Mouse (Mus musculus) heart, adult 11 months (tissue): ENCODE measurements at regions not wholly inside any gene's neighbourhood (a gene's known extent, or its start where the extent isn't known, plus 50 kb on each side); places are given as distances from the start of the nearest gene placed in this dataset.
A peak's percentile ranks its signal among the peaks of the same experiment; 100 is the strongest.

Source experiments
- DNase-seq: peaks from one replicate; pipeline ENCODE4 v3.0.0; 2022

GRCm38 (mm10) chr3:81279266-81279665 is 243.1 kb downstream of the Pdgfc start:
- DNase-seq, result no peak

DNA sequence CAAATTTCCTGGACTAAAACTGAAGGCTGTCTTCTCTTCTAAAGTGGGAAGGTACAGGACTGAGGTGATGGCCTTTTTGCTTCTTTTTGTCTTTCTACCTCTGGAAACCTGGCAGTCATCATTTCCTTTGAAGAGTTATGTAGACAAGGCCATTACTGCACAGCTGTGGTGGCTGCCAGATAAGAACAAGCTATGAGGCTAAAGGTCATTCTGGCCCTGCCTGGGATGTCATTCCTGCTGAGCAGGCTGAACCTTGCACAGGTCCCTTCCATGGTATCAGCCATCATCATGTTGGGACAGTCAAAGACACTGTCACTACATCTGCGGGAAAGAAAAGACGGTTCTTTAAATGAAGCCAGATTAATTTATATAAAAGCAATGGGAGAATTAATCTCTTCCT is 253.5 kb downstream of the Pdgfc start:
- DNase-seq, result no peak

DNA sequence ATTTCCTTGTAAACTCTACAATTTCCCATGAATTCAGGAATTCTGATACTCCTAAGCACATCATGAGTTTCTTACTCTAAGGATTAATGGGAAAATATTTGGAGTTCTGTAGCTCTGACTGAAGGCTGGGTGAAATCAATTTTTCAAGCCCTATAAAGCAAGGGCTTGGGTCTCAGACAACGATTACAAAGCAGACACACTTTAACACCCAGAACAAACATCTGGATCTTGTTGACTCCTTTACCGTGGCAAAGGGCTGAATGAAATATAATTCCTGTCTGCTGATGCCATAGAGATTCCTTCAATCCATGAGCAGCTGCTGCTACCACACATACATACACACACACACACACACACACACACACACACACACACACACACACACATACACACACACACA is 256.2 kb downstream of the Pdgfc start:
- DNase-seq, result no peak

DNA sequence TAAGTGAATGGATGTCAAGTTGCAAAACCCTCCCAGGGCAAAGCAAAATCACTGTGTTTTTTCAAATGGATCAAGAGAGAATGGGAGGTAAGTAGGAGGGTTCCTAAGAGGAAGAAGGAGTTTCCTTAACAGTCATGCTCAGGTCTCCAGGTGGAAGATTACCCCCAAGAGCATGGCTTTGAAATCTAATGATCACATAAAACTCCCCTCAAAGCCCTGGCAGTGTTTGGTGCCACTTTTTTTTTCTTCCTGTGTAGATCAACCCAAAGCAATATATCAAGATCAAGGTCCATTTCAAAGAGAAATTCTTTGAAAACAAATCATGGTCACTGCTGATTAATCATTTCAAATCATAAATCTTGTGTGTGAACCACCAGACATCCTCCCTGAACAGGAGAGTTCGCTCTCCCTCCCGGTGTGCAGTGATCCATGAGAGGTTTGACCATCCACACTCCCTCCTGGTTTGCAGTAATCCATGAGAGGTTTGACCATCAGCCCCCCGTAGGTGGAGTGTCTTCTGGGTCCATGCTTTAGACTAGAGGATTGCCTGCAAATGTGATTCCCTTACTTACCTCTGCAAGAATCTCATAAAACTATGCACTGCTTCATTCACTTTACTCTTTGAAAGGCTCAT is 257.1 kb downstream of the Pdgfc start:
- DNase-seq, result no peak

- no peak for DNase-seq
Measured at GRCm38 (mm10) chr3:81304017-81304791, 268.0 kb downstream of the Pdgfc start.

GRCm38 (mm10) chr3:81305412-81306165 is 269.4 kb downstream of the Pdgfc start:
- no peak for DNase-seq

- no peak for DNase-seq
Measured at GRCm38 (mm10) chr3:81326866-81327265, 290.6 kb downstream of the Pdgfc start.

DNA sequence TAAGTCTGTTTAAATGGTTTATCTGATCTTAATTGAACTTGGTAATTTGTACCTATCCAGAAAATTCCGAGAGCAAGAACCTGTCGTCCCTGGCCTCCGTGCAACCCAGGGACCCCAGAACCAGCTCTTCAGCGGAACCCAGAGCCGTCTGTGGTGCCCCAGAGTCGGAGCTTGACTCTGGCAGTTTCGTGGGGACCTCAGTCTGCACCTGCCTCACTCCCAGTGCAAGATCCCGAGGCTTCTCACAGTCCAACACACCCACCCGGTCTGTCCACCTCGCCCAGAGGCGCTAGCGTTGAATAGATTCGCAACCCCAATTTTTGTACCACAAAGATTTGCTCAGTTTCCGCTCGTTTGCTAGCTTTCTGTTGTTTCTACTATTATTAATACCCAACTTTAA is 315.5 kb downstream of the Pdgfc start:
- peak; percentile 82 for DNase-seq

DNA sequence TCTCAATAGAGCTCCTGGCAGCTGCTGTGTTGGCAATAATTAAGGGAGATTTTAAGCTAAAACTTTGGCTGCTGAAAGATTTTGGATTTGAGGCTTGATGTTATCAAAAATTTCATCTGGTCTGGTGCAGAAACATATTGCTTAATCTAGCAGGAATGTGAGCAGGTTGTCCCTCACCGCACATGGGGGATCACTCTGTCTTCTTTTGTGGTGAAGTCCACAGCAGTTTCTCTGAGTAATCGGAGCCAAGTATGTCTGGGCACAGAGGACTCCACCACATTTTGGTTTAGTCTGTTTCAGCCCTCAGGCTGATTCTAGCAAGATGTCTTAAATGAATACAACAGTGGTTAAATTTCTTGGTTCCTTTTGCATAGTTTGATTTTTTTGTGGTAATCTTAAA is 331.7 kb downstream of the Pdgfc start:
- no peak for DNase-seq

GRCm38 (mm10) chr3:81368642-81369041 is 332.4 kb downstream of the Pdgfc start:
- no peak for DNase-seq

DNA sequence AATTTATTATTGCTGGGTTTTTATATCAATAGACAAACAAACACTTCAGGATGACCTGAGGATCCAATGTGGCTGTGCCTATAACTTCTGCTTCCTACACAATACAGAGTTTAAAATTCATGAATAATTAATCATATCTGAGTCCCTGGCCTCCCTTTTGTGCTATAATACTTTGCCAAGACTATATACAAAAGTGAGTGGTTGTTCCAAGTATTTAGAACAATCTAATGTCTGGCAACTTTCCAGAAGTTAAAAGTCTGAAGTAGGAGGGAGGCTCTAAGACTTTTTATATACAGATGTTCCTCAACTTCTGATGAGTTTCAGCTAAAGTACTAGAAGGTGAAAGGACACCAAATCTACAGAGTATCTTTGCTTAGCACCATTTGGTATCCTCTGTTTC is 333.5 kb downstream of the Pdgfc start:
- DNase-seq, result no peak

- no peak for DNase-seq
Measured at GRCm38 (mm10) chr3:81375990-81376389, 339.8 kb downstream of the Pdgfc start.

DNA sequence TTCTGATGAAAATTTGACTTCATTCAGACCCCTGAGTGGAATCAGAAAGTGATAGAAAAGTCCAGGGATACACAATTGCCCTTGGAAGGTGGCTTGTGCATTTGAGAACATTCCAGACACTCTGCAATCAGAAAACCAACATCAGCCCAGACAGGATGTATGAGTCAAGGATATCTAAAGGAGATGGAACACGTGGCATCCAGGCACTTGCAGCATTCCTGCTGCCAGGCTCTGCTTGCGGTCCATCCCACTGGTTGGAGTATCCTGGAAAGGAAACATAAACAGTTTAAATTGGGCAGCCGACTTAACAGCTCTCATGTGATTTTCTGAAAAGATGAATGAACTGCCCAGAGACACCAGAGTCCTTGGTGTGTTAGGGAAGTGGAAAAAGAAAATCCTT is 341.2 kb downstream of the Pdgfc start:
- DNase-seq, result no peak

GRCm38 (mm10) chr3:81379362-81379761 is 343.1 kb downstream of the Pdgfc start:
- no peak for DNase-seq

- no peak for DNase-seq
Measured at GRCm38 (mm10) chr3:81386931-81387330, 350.7 kb downstream of the Pdgfc start.

DNA sequence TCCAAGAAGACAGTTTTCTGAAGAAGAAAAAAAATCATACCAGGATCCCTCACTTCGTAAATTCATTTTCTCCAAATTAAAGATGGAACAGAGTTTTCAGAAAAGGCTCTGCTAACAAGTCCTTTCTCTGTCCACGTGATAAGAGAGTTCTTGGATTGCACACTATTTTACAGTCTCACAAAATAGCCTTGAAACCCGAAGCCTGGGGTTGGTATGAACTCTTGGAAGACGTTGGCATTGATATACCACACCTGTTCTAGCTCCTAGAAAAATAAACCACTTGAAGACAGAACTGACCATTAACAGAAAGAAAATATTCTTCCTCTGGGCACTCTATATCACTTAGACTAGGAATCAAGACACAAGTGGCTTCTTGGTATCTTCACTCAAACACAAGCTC is 351.4 kb downstream of the Pdgfc start:
- no peak for DNase-seq

GRCm38 (mm10) chr3:81397212-81397611 is 361.0 kb downstream of the Pdgfc start:
- no peak for DNase-seq

DNA sequence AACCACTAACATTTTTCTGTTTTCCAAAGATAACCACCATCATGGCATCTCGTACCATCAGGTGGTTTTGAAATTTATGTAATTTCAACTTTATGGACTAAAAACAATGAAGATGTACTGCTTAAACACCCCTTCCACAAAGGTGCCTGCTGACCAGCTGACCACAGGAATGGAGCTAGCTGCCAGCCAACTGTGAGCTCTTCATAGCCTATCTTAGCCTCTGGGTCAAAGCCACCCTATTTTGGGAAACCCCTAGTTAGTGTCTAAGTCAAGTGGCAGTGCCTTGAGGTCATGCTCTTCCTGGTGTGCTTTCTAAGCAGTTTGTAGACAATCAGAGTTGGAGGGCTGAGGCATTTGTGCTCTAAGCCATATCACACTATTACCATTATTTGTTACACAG is 364.8 kb downstream of the Pdgfc start:
- peak; percentile 82 for DNase-seq

- DNase-seq, result no peak
Measured at GRCm38 (mm10) chr3:81408914-81409313, 372.7 kb downstream of the Pdgfc start.

- DNase-seq, result no peak
Measured at GRCm38 (mm10) chr3:81421875-81422274, 385.7 kb downstream of the Pdgfc start.

GRCm38 (mm10) chr3:81426765-81427164 is 390.5 kb downstream of the Pdgfc start:
- no peak for DNase-seq
